Mouse (Mus musculus) E14TG2a.4 (cell line): Measurements from ENCODE around the gene Ercc2.

Experiments used
- CTCF ChIP-seq: conservative IDR thresholded peaks from 2 replicates; pipeline ENCODE4 v1.5.1; 2014; ENCODE audit warnings: low read length
- NANOG ChIP-seq: IDR thresholded peaks from 2 replicates; pipeline ENCODE4 v1.6.1; 2014; ENCODE audit warnings: borderline replicate concordance, low read length, mixed read lengths

- TF ChIP-seq CTCF (no peak), NANOG (no peak)
These were observed 38.3 kb downstream of the Ercc2 start for GRCm38 (mm10) chr7:19420121-19420520.
